Mouse (Mus musculus) bone marrow macrophage, adult 2 months (primary cell): Measurements from ENCODE around the gene Mlana.

Source experiments
- CTCF ChIP-seq: IDR thresholded peaks from 2 replicates; pipeline ENCODE4 v1.5.1; 2012; ENCODE audit warnings: low read depth, mild to moderate bottlenecking, low read length, moderate library complexity
- POLR2A ChIP-seq: IDR thresholded peaks from 2 replicates; pipeline ENCODE4 v1.6.1; 2012; ENCODE audit warnings: mild to moderate bottlenecking, low read depth, low read length, borderline replicate concordance

DNA sequence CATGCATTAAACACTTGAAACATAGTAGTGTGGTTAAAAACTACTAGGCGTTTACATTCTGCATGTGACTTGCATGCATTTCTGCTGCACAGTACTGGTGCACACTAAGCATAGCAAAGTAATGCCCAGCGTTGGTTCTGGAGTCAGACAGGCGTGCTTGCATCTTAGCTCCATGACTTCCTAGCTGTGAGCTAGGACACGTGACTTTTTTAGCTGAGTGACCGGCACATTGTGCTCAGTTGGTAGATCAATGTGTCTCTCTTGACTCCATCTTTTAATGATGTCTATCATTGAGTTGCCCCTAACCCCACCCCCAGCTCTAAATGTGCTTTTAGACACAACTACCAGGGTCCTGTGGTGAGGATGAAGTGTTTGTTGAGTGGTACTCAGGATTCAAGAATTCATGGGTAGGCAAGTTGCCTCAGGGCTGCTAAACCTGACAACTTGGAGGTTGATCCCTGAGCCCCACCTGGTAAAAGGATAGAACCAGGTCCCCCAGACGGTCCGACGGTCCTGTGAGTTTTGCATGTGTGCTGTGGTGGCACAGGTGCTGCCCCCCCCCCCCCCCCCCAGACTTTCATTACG lies 9.8 kb downstream of the Mlana start:
- TF ChIP-seq CTCF (no peak), POLR2A (no peak)
